Mouse (Mus musculus) MEL (cell line): Measurements from ENCODE around the gene Trpm1. TPM values are rescaled to one million over a fixed set of nuclear protein-coding genes. Genes with fewer than 3 reads are reported as not detected.

ENCODE experiments used
- DNase-seq: peaks from one replicate; pipeline ENCODE4 v3.0.0; 2011; ENCODE audit warnings: low read depth, low spot score
- H3K27ac ChIP-seq: 2 replicates; pipeline ENCODE4 v1.5.1; 2012; ENCODE audit warnings: low read depth, mild to moderate bottlenecking, control low read depth, low read length, moderate library complexity; ENCODE audit not compliant: control insufficient read depth
- H3K27me3 ChIP-seq, 2 experiments: fragments of 150-350 bp in 1 of 2; sonication (generic) in 1 of 2; 2 replicates each; pipeline ENCODE4 v1.6.1; 2012; ENCODE audit warnings: low read length in 2 of 2, mild to moderate bottlenecking in 2 of 2, improper control_type of control experiment in 1 of 2, moderate library complexity in 1 of 2; ENCODE audit not compliant: insufficient read depth in 2 of 2, control insufficient read depth in 1 of 2
- H3K36me3 ChIP-seq, 2 experiments: 2 replicates each; pipeline ENCODE4 v1.6.1; 2012 to 2014; ENCODE audit warnings: low read length in 2 of 2, improper control_type of control experiment in 1 of 2, inconsistent platforms in 1 of 2, mild to moderate bottlenecking in 1 of 2; ENCODE audit not compliant: insufficient read depth in 2 of 2, control insufficient read depth in 1 of 2
- H3K4me1 ChIP-seq, 2 experiments: fragments of 150-350 bp in 1 of 2; sonication (generic) in 1 of 2; 2 replicates each; pipeline ENCODE4 v1.6.1; 2012; ENCODE audit warnings: low read length in 2 of 2, improper control_type of control experiment in 1 of 2, mild to moderate bottlenecking in 1 of 2; ENCODE audit not compliant: insufficient read depth in 2 of 2, control insufficient read depth in 1 of 2
- H3K4me3 ChIP-seq, 2 experiments: fragments of 150-350 bp in 1 of 2; sonication (generic) in 1 of 2; 2 replicates each; pipeline ENCODE4 v1.5.1; 2012; ENCODE audit warnings: low read depth in 2 of 2, low read length in 2 of 2, mild to moderate bottlenecking in 2 of 2, moderate library complexity in 2 of 2, control low read depth in 1 of 2, improper control_type of control experiment in 1 of 2; ENCODE audit not compliant: control insufficient read depth in 1 of 2, insufficient read depth in 1 of 2
- H3K79me2 ChIP-seq: 2 replicates; pipeline ENCODE4 v1.6.1; 2012; ENCODE audit warnings: mild to moderate bottlenecking, low read length, moderate library complexity; ENCODE audit not compliant: control insufficient read depth, poor library complexity, insufficient read depth
- H3K9ac ChIP-seq: 2 replicates; pipeline ENCODE4 v1.6.1; 2012; ENCODE audit warnings: low read depth, mild to moderate bottlenecking, control low read depth, low read length, moderate library complexity; ENCODE audit not compliant: control insufficient read depth, poor library complexity, severe bottlenecking
- H3K9me3 ChIP-seq: fragments of 150-350 bp; sonication (generic); replicated peaks from 2 replicates; pipeline ENCODE4 v1.6.1; 2012; ENCODE audit warnings: mild to moderate bottlenecking, low read length, improper control_type of control experiment, moderate library complexity; ENCODE audit not compliant: insufficient read depth
- BHLHE40 ChIP-seq: IDR thresholded peaks from 2 replicates; pipeline ENCODE4 v1.6.1; 2012; ENCODE audit warnings: low read depth, mild to moderate bottlenecking, inconsistent platforms, low read length, improper control_type of control experiment, borderline replicate concordance
- CHD1 ChIP-seq: IDR thresholded peaks from 2 replicates; pipeline ENCODE4 v1.6.1; 2012; ENCODE audit warnings: low read depth, mild to moderate bottlenecking, inconsistent platforms, low read length, improper control_type of control experiment
- CHD2 ChIP-seq: IDR thresholded peaks from 2 replicates; pipeline ENCODE4 v1.6.1; 2011; ENCODE audit warnings: low read length, improper control_type of control experiment
- CTCF ChIP-seq, 3 experiments: IDR thresholded peaks in 2 of 3; conservative IDR thresholded peaks in 1 of 3; 2 replicates each; pipeline ENCODE4 v1.5.1; 2011 to 2012; ENCODE audit warnings: low read length in 3 of 3, low read depth in 2 of 3, mild to moderate bottlenecking in 2 of 3, improper control_type of control experiment in 1 of 3, inconsistent platforms in 1 of 3, mixed read lengths in 1 of 3, moderate library complexity in 1 of 3; ENCODE audit not compliant: control insufficient read depth in 1 of 3, insufficient read depth in 1 of 3, poor library complexity in 1 of 3, severe bottlenecking in 1 of 3
- E2F4 ChIP-seq: IDR thresholded peaks from 2 replicates; pipeline ENCODE4 v1.6.1; 2011; ENCODE audit warnings: low read depth, low read length, improper control_type of control experiment, borderline replicate concordance
- EP300 ChIP-seq, 2 experiments: IDR thresholded peaks; 2 replicates each; pipeline ENCODE4 v1.6.1; 2011; ENCODE audit warnings: improper control_type of control experiment in 2 of 2, low read length in 2 of 2, low read depth in 1 of 2, mild to moderate bottlenecking in 1 of 2
- GABPA ChIP-seq: IDR thresholded peaks from 2 replicates; pipeline ENCODE4 v1.6.1; 2012; ENCODE audit warnings: low read depth, mild to moderate bottlenecking, inconsistent platforms, low read length, improper control_type of control experiment, moderate library complexity
- GATA1 ChIP-seq: IDR thresholded peaks from 2 replicates; pipeline ENCODE4 v1.6.1; 2011; ENCODE audit warnings: low read depth, low read length, improper control_type of control experiment
- JUND ChIP-seq: IDR thresholded peaks from 2 replicates; pipeline ENCODE4 v1.6.1; 2011; ENCODE audit warnings: low read depth, mild to moderate bottlenecking, improper control_type of control experiment, low read length
- MAFK ChIP-seq: IDR thresholded peaks from 2 replicates; pipeline ENCODE4 v1.6.1; 2011; ENCODE audit warnings: low read depth, mild to moderate bottlenecking, low read length, improper control_type of control experiment, borderline replicate concordance
- MAX ChIP-seq: IDR thresholded peaks from 2 replicates; pipeline ENCODE4 v1.6.1; 2011; ENCODE audit warnings: low read length, improper control_type of control experiment
- MAZ ChIP-seq: IDR thresholded peaks from 2 replicates; pipeline ENCODE4 v1.6.1; 2012; ENCODE audit warnings: low read depth, mild to moderate bottlenecking, inconsistent platforms, low read length, improper control_type of control experiment
- MEF2A ChIP-seq: IDR thresholded peaks from 2 replicates; pipeline ENCODE4 v1.6.1; 2014; ENCODE audit warnings: low read depth, mild to moderate bottlenecking, inconsistent platforms, low read length, improper control_type of control experiment; ENCODE audit not compliant: poor library complexity, insufficient replicate concordance, severe bottlenecking; ENCODE audit errors: extremely low read depth
- POLR2A ChIP-seq, 2 experiments: IDR thresholded peaks; 2 replicates each; pipeline ENCODE4 v1.6.1; 2011 to 2012; ENCODE audit warnings: low read length in 2 of 2, mild to moderate bottlenecking in 2 of 2, control low read depth in 1 of 2, improper control_type of control experiment in 1 of 2, low read depth in 1 of 2, moderate library complexity in 1 of 2; ENCODE audit not compliant: control insufficient read depth in 1 of 2, insufficient read depth in 1 of 2, poor library complexity in 1 of 2
- RAD21 ChIP-seq: IDR thresholded peaks from 2 replicates; pipeline ENCODE4 v1.6.1; 2011; ENCODE audit warnings: mild to moderate bottlenecking, low read depth, low read length, improper control_type of control experiment
- RCOR1 ChIP-seq: IDR thresholded peaks from 2 replicates; pipeline ENCODE4 v1.6.1; 2012; ENCODE audit warnings: low read depth, mild to moderate bottlenecking, inconsistent platforms, low read length, improper control_type of control experiment
- SMC3 ChIP-seq: IDR thresholded peaks from 2 replicates; pipeline ENCODE4 v1.6.1; 2011; ENCODE audit warnings: low read depth, low read length, improper control_type of control experiment
- TAL1 ChIP-seq: IDR thresholded peaks from 2 replicates; pipeline ENCODE4 v1.6.1; 2012; ENCODE audit warnings: mild to moderate bottlenecking, inconsistent platforms, low read length, moderate library complexity, mixed read lengths
- TBP ChIP-seq: IDR thresholded peaks from 2 replicates; pipeline ENCODE4 v1.8.0; 2011; ENCODE audit warnings: low read depth, low read length, improper control_type of control experiment
- TCF12 ChIP-seq: IDR thresholded peaks from 2 replicates; pipeline ENCODE4 v1.6.1; 2014; ENCODE audit warnings: low read depth, mild to moderate bottlenecking, inconsistent platforms, low read length, improper control_type of control experiment, moderate library complexity
- UBTF ChIP-seq: IDR thresholded peaks from 2 replicates; pipeline ENCODE4 v1.6.1; 2012; ENCODE audit warnings: low read depth, mild to moderate bottlenecking, inconsistent platforms, low read length, improper control_type of control experiment, moderate library complexity, borderline replicate concordance; ENCODE audit not compliant: insufficient read depth
- ZC3H11A ChIP-seq: IDR thresholded peaks from 2 replicates; pipeline ENCODE4 v1.6.1; 2012; ENCODE audit warnings: low read depth, mild to moderate bottlenecking, inconsistent platforms, low read length, improper control_type of control experiment
- ZKSCAN1 ChIP-seq: IDR thresholded peaks from 2 replicates; pipeline ENCODE4 v1.6.1; 2012; ENCODE audit warnings: low read depth, mild to moderate bottlenecking, inconsistent platforms, low read length, improper control_type of control experiment, moderate library complexity
- ZNF384 ChIP-seq: IDR thresholded peaks from 2 replicates; pipeline ENCODE4 v1.6.1; 2012; ENCODE audit warnings: low read depth, mild to moderate bottlenecking, inconsistent platforms, low read length, improper control_type of control experiment
- polyA plus RNA-seq, 2 experiments: library from polyadenylated mRNA; stranded (reverse) in 1 of 2; unstranded in 1 of 2; fragments of >175 nt in 1 of 2; fragments of >200 nt in 1 of 2; gene quantifications; 2 replicates each; pipeline versions ENCODE4 v1.2.1 to v1.2.4; 2012; ENCODE audit warnings: low replicate concordance in 2 of 2, low read depth in 1 of 2; ENCODE audit not compliant: insufficient read length in 2 of 2, insufficient read depth in 1 of 2, missing spikeins in 1 of 2
- total RNA-seq: library from RNA; depleted of rRNA; stranded (reverse); fragments of 300-350 nt; gene quantifications from 2 replicates; pipeline ENCODE4 v1.2.3, GENCODE M21; 2012

Gene Trpm1
- total and polyA plus RNA-seq, 3 experiments = not detected

DNA sequence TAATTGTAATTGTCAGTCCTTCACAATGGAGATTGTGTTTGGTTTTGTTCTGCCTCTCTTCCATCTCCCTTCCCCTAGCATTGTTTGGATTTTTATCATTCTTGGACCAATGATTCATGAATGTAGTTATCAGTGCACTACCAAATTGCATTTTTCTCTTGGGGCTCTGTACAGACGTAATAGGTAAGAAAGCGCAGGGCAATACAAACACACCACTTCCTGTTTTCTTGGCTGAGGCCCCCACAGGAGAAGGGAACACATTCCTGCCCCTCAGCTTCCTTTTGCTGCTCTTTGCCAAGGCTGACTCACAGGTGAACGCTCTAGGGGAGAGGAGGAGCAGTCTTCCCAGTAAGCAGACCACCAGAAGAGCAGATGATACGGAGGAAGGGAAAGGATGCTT lies 96.1 kb downstream of the Trpm1 start:
- no peak for TF ChIP-seq RAD21
- no peak for TF ChIP-seq RCOR1
- TF ChIP-seq MAZ = no peak
- no peak for TF ChIP-seq EP300 (IDR thresholded peaks at IDR 0.05; ENCODE audit: low read depth in 1 of 2, low read length in 2 of 2)
- TF ChIP-seq CTCF (IDR thresholded peaks at IDR 0.05 in 2 of 3, conservative IDR thresholded peaks at IDR 0.05 in 1 of 3; ENCODE audit: control insufficient read depth in 1 of 3, insufficient read depth in 1 of 3, low read depth in 2 of 3, low read length in 3 of 3, poor library complexity in 1 of 3, severe bottlenecking in 1 of 3) = no peak
- no peak for TF ChIP-seq E2F4
- TF ChIP-seq SMC3 = no peak
- TF ChIP-seq UBTF = no peak
- TF ChIP-seq BHLHE40 = no peak
- TF ChIP-seq GATA1 = no peak
- no peak for TF ChIP-seq TAL1
- TF ChIP-seq ZC3H11A = no peak
- no peak for TF ChIP-seq CHD1
- no peak for TF ChIP-seq POLR2A (IDR thresholded peaks at IDR 0.05; ENCODE audit: control insufficient read depth in 1 of 2, insufficient read depth in 1 of 2, low read depth in 1 of 2, low read length in 2 of 2, poor library complexity in 1 of 2)
- TF ChIP-seq ZKSCAN1 = no peak
- TF ChIP-seq ZNF384 = no peak
- no peak for TF ChIP-seq GABPA
- TF ChIP-seq CHD2 = no peak
- no peak for TF ChIP-seq TCF12
- TF ChIP-seq MAX = no peak
- no peak overlapping the region for H3K4me3 ChIP-seq
- no peaks in the 10 kb centered on the region for H3K79me2 ChIP-seq
- H3K27me3 ChIP-seq = peaks cover 0 to 3% of the 10 kb centered on the region in 2 experiments; a peak in 1 of 4 replicates
- DNase-seq = peak; percentile 6
- H3K4me1 ChIP-seq = no peaks in the 10 kb centered on the region
- H3K36me3 ChIP-seq = no peaks in the 10 kb centered on the region
- H3K27ac ChIP-seq = no peak overlapping the region
- H3K9ac ChIP-seq = no peak overlapping the region
- no peaks in the 10 kb centered on the region for H3K9me3 ChIP-seq

- no peak for DNase-seq
- Histone ChIP-seq H3K27me3 (peaks cover 0 to 3% of the 10 kb centered on the region in 2 experiments; a peak in 1 of 4 replicates), H3K79me2 (no peaks in the 10 kb centered on the region), H3K4me3 (no peak overlapping the region), H3K27ac (no peak overlapping the region), H3K9ac (no peak overlapping the region), H3K36me3 (no peaks in the 10 kb centered on the region), H3K4me1 (no peaks in the 10 kb centered on the region), H3K9me3 (no peaks in the 10 kb centered on the region)
- TF ChIP-seq CHD2 (no peak), MEF2A (no peak), TBP (no peak), GATA1 (no peak), ZKSCAN1 (no peak), CHD1 (no peak), JUND (no peak), TCF12 (no peak), RCOR1 (no peak), MAFK (no peak), E2F4 (no peak), GABPA (no peak)
Measured at GRCm38 (mm10) chr7:64250417-64250816, 96.8 kb downstream of the Trpm1 start.
